Mouse (Mus musculus): ENCODE results near the gene Hoxa9.

The Hoxa9 gene

DNA sequence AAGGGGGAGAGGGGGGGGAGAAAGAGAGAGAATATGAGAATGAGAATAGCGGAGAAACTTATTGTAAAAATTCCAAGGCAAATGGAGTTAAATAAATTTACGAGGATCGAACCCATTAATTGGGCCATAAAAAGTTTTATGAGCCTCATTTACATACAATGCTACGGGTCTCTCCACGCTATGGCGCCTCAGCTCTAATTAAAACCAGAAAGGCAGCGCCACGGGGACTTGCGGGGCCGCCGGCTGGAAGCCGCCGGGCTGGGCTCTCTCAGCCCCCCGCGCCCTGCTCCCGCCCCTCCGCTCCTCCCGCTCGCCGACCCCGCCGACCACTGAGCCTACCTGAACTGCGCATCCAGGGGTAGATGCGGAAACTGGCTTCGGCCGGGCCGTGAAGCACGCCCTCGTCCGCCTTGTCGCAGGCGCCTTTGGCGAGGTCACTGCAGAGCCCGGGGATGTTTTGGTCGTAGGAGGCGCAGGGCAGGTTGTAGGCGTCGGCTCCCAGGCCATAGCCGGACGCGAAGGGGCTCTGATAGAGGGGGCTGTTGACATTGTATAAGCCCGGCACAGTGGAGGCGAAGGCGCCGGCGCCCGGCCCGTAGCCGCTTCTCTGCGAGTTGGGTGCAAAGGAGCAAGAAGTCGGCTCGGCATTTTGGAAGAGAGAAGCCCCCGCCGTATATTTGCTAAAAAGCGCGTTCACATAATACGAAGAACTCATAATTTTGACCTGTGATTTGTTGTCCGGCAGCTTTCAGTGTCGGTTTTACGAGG, 14.0 kb downstream of the Hoxa9 start:
- no peak for DNase-seq (ENCODE audit: low spot score)

DNA sequence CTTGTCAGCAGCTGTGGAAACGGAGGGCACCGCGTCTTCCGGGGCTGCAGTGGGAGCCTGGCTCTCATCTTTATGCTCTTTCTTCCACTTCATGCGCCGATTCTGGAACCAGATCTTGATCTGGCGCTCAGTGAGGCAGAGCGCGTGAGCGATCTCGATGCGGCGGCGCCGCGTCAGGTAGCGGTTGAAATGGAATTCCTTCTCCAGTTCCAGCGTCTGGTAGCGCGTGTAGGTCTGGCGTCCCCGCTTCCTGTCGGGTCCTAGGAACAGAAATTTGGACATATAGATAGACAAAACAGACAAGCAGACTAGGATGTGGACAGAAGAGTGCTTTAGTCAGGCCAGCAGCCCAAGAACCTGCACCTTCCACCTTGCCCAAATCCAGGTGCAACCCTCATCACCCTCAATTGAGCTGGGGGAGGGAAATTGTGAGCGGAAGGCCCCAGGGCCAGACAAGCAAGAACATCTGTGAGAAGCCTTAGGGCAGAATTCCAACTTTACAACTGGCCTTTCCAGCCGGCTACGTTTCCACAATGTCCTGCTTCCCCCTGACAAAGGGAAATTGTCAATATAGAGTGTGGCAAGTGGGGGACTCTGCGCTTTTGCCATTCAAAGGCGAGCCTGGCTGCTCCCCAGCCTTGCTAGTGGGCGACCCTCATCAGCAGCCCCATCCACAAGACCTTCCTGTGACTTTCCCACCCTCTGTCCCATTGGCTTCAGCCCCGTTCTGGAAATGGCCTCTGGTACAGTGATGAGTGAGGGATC, 14.9 kb downstream of the Hoxa9 start:
- DNase-seq (ENCODE audit: low spot score), result no peak

DNA sequence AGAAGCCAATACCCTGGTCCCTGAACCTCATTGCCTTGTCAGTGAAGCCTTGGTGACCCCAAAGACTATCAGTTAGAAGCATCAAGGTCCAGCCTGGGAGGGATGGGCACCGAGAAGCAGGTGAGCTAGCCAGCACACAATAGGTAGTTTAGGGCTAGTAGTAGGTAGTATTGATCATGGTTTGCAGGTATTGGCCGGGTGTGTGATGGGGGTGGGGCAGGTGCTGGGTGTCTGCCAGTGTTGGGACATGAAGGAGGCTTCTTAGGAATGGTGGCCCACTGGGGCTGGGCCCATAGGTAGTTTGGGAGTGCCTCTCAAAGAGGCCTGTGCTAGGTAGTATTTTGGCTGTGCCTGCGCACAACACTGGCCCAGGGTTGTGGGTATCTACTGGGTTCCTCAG, 15.8 kb downstream of the Hoxa9 start:
- no peak for DNase-seq (ENCODE audit: low spot score)

DNA sequence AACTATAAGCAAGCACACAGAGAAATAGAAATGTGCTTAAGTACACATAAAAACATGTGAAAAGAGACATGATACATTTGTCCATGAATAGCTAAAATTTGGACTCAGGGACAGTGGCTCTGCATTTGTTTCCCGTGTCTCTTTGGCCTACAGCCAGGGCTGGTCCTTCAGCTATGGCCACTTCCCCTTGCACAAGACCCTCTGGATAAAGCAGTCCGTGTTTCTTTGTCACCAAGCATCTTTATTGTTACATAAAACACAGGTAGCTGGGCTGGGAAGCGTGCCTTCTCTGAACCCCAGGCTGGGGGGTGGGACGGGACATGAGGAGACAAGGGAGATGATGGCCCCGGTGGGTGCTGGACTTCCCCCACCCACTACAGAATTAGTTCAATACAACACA, 16.6 kb downstream of the Hoxa9 start:
- no peak for DNase-seq (ENCODE audit: low spot score)

DNA sequence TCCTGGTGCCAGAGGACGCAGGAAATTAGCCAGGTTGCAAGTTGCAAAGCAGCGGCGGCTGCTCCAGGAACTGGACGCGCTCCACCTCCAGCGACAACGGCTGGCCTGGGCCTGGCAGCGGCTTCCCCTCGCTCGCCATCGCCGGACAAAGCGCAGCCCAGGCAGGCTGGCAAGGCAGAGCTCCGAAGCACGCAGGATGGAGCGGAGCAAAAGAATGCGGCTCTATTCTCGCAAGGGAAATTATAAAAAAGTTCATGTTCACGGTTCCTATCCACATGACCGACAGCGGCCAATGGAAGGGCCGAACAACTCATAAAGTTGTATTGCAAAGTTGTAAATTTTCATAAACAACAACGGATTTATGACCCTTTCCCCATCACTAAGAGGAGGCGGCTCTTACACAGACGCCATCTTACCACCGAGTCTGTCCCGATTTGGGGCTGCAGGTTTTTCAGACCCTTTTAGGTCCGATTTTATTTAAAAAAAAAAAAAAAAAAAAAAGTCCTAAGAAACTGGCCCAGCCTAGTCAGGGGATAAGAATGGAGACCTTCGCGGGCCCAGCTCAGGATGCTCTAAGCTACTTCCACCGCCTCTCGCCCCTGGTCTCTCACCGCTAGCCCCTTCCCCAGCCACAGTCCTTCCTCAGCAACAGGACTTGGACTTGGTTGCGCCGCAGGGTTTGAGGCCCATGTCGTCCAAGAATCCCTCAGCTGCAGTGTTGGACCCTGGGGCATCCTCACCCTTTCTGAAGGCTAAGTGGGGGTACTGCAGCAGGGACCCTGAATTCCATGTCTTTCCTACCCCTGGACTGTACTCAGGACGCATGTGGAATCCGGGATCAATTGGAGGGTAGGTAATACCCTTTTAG, 17.5 kb downstream of the Hoxa9 start, which contains the start of the genes Hoxa3 and Gm28308:
Hoxa3 (minus strand) TSS at position 218 of the 868 bp plus-strand sequence.
Gm28308 (minus strand) TSS at position 221 of the 868 bp plus-strand sequence.
- no peak for DNase-seq (ENCODE audit: low spot score)

DNA sequence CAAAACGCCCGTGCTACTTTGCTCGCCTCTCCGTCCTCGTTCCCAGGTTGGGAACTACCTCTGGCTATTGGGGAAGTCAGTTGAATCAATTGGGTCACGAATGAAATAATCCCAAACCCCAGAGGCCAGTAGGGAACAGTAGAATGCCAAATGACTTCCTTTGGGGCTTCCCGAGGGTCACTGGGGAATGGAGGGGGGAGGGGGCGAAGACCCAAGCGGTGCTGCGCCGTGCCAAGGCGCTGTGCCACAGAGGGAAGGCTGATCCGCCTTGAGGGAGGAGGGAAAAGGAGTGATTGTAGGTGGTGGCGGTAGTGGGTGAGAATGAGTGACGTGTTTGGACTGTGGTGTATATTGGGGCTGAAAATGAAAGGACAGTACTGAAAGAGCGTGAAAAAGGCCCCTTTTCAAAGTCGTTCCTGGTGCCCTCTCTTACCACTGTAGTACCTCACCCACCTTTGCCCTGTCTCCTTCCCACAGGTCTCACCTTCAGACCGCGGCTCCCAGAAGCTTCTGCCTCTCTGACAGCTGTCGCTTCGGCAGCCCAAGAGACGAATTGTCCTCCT, 18.3 kb downstream of the Hoxa9 start:
- no peak for DNase-seq (ENCODE audit: low spot score)

DNA sequence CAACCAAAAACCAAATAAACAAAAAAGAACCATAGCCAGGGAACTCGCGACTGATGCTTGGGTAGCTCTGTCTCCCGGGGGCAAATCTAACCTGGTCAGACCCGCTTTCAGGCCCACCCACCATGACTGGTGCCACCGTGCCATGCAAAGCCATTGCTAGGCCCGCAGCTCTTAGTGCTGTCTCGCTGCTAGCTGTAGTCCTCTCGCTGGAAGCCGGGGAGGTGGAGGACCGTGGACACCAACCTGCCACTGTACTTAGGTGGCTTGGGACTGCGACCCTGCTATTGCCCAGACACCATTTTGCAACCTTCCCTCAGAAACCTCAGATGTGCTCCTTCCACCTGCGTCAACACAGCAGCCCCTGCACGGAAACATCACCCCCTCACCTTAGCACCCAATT, 18.9 kb downstream of the Hoxa9 start:
- DNase-seq (ENCODE audit: low spot score), result no peak

DNA sequence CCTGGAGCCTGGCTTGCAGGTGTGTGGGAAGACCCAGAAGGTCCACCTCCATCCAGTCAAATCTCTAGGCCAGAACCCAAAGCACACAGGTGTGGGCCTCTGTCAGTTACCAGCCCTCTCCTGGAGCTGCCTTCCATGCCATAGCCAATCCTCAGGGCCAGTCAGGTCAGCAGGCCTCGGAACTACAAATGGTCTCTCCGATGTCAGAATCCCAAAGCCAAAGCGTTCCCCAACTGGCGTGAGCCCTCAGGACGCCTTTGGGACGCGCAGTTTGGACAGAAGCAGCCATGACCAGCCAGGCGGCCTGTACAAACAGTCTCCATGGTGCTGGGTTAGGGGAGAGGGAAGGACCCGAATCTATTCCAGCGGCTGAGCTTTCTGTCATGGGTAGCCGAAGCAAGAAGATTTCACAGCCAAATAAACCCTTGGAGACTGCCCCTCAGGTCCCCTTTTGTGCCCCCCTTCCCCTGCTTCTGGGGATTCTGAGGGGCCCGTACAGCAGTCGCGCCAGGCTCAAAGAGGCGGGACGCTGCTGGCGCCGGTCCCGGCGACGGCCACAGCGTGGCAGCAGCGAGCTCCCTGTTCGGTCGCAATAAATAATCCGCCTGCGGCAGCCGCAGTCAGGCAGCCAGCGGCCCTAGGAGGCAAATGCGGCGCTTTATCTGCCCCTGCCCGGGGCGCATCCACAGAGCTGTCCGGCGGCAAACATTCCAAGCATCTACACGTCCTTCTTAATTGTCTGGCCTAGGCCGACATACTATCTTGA, 19.5 kb downstream of the Hoxa9 start:
- peak; percentile 72 for DNase-seq (ENCODE audit: low spot score)

DNA sequence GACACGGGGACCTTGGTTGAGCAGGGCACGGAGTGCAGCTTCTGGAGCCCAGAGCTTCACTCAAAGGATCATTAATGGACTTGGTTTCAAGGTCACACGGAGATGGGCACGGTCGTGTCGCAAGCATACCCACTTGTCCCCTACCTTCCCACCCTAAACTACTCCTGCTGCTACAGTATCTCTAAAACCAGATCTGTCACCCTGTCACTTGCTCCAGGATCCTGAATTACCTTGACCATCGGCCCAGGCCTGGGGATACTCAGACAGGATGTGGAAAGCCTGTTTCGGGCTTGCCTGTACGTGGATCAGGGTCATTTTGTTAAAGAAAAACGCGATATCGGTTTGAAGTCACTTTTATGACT, 21.2 kb downstream of the Hoxa9 start:
- DNase-seq (ENCODE audit: low spot score), result no peak

DNA sequence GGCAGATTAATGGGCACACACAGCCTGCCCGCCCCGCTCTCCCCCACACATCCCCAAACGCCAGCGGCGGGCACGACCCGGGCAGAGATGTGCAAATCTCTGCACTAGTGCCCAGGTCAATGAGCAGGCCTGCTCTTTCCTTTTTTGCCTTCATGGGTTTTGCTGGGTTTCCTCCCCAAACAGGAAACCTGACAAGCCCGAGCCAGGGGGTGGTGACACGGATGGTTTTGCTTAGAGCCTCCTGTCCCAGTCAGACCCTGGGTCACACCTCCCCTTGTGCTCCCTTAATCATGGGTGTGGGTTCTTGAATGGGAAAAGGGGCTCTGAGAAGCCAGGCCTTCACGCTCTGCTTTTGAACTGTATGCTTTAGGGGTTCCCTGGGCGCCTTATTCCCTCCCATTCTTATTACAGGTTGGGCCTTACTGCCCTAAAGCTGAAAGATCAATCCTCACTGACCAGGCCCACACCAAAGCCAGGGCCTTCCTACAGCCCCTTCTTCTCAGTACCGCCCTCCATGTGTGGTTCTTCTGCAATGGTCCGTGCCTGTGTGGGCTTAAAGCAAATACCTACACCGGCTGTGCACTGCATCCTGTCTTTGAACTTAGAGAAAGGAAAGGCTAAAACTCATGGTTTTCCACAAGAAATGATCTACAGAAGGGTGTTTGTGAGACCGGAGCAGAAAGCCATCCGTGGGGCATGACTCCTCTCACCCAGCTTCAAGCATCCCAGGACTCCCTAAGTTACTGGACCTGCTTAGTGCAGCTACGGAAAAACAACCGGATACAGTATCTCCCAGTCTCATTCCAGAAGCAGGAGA, 21.8 kb downstream of the Hoxa9 start:
- DNase-seq (ENCODE audit: low spot score), result no peak

DNA sequence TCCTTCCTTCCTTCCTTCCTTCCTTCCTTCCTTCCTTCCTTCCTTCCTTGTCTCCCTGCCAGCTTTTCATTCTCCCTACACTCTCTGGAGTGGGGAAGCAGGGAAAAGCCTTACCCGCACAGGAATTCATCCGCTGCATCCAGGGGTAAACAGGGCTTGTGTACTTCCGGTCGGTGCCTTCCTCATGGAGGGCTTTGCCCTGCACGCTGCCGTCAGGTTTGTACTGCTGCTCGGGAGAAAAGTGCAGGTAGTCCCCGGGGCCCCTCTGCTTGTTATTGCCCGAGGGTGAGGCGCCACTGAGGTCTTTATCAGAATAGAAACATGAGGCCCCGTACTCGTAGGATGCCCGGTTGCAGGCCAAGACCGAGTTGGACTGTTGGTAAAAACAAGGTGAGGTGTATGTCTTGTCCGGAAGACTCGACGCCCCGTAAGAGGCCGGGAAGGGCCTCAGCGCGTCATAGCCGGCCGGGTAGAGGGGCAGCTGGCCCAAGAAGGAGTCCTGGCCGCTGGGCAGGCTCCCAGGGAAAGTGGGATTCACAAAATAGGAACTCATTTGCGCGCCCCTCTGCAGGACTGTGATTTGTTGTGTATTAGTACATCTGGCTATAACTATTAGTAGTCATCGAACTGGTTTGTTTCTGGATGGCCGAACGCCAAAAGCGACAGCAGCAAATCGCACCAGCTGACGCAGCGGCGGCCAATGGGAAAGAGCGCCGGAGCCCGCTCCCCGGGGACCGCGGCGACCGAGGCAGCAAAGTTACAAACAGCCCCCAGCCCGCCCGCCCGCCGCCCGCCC, 22.6 kb downstream of the Hoxa9 start, which contains the start of gene Hoxa6:
Hoxa6 (minus strand) TSS at position 651 of the 796 bp plus-strand sequence.
- no peak for DNase-seq (ENCODE audit: low spot score)

DNA sequence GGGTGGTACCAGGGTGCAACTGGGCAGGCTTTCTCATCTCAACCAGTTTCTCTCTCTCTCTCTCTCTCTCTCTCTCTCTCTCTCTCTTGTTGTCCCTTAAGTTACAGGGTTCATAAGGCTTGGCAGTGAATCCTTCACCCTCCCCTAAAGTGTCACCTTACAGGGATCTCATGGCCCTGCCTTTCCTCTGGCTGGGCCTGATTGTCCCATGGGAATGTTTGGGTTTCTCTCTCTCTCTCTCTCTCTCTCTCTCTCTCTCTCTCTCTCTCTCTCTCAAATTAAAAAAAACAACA, 23.3 kb downstream of the Hoxa9 start:
- DNase-seq (ENCODE audit: low spot score), result no peak

DNA sequence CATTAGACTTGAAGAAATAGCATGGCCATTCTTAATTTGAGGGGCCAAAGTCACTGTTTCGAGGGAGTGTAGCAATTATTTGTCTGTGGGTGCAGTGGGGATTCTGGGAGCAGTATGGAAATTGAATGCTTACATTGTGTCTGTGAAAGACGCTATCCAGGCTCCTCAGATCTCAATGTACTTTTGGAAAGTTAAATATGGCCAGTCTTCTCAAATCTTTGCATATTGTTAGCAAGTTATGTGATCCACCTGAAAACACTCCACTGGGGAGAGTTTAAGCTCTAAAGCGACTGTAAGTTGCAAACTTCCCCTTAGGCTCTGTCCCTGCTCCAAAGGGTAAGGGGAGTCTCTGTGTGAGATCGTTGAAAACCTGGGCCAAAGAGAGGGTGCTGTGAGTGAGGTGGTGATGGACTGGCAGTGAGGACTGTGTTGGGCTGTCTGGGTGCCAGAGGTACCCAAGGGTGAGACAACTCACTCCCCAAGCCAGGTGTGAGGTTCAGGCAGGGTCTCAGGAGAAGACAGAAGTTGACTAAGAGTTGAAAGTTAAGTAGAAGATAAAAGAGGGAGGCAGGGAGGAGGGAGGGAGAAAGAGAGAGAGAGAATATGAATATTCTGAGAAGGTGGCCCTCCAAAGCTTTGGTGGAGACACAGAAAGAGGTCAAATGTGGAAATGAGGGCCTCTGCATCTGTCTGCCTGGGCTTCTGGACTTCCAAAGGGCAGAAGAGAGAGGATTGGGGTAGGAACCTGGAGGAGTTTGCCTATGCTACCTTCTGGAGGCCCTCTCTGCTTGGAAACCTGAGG, 23.8 kb downstream of the Hoxa9 start:
- no peak for DNase-seq (ENCODE audit: low spot score)

DNA sequence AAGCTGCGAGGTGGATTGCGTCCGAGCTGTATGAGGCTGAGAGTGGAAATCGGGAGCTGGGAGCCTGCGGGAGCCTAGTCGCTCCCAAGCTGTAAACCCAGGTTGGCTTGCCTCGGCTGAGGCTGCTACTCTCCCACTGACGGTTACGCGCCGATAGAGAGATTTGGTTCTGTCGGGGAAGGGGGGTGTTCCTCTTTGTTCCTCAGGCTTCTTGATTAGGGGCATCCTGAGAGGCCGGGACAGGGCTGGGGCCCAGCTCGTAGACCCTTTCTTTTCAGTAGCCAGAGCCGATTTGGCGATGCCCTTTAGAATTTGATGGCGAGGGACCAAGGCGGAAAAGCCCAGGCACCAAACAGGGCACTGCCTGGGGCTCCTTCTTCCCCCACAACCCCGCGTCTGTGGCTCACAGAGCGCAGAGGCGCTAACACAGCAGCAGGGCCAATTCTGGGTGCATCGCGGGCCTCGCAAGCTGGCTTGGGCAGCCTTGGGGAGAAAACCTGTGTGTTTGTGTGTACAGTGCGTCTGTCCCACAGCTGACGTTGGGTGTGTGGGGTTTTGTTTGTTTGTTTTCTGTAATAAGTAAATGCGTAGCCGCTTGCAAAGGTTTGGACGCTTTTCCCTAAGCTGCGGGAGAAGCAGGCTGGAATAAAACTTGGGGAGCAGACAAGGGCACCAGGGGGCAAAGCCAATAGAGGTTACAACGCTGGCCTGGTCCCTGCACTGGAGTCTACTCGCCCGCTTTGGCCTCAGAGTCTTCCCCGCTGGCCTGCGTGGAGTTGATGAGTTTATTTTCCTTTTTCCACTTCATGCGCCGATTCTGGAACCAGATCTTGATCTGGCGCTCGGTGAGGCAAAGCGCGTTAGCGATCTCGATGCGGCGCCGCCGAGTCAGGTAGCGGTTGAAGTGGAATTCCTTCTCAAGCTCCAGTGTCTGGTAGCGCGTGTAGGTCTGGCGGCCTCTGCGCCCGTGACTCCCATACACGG, 25.0 kb downstream of the Hoxa9 start:
- DNase-seq (ENCODE audit: low spot score), result no peak

DNA sequence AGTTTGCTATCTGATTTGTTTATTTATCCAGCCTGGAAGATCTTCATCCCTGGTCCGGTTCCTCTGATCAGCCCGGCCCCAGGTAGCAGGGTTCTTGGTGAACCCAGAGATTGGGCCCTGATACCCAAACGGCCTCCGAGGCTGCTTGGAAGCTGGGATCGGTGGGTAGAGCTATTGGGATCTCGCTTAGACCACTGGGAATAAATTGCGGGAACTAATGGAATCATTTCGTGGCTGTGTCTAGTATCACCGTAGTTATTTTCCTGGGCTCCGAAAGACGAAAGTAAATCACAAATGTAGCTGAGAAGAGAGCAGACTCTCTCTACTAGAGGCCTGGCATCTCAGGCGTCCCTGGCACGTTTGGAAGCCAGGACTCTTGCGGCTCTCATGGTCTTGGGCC, 25.7 kb downstream of the Hoxa9 start:
- DNase-seq (ENCODE audit: low spot score), result no peak

DNA sequence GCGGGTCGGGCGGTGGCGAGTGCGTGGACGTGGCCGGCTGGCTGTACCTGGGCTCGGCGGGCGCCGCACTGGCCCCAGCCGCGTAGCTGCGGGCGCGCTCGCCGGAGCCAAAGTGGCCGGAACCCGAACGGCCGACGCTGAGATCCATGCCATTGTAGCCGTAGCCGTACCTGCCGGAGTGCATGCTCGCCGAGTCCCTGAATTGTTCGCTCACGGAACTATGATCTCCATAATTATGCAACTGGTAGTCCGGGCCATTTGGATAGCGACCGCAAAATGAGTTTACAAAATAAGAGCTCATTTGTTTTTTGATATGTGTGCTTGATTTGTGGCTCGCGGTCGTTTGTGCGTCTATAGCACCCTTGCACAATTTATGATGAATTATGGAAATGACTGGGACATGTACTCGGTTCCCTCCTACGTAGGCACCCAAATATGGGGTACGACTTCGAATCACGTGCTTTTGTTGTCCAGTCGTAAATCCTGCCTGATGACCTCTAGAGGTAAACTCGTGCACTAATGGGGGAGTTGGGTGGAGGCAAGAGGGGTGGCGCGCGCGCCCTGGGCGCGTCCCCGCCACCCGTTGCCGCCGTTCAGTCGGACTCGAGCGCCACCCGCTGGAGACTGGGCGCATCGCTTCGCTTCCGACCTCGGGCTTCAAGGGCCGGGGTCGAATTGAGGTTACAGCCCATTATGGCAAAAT, 26.7 kb downstream of the Hoxa9 start, which contains the start of gene Hoxa5:
Hoxa5 (minus strand) TSS at position 538 of the 703 bp plus-strand sequence.
- DNase-seq (ENCODE audit: low spot score), result peak; percentile 92
